Mouse (Mus musculus) inflammation-experienced regulatory T-cells, adult 6 months (primary cell): ENCODE data around the gene Spata6. TPM values are rescaled to one million over a fixed set of nuclear protein-coding genes. Genes with fewer than 3 reads are reported as not detected.

Source experiments
- ATAC-seq: one replicate; pipeline ENCODE4 v1.8.0; 2017
- polyA plus RNA-seq, 3 experiments: library from polyadenylated mRNA; unstranded; fragments of 100-300 nt; shearing (Covaris generic); gene quantifications; one replicate each; pipeline ENCODE4 v1.2.1; 2017

Gene Spata6
- polyA plus RNA-seq, 3 experiments from 2014 or later, result 18.6 to 23.5 (median 18.6) TPM

GRCm38 (mm10) chr4:111852626-111853025, 132.8 kb downstream of the Spata6 start:
- ATAC-seq, result no peak

- no peak for ATAC-seq
Observed at GRCm38 (mm10) chr4:111866701-111867100, 146.9 kb downstream of the Spata6 start.

GRCm38 (mm10) chr4:111867743-111868401, 148.1 kb downstream of the Spata6 start:
- no peak for ATAC-seq

Other genes with a start within 250 kb of the Spata6 start
- not detected for gene Slc5a9, start 182.9 kb downstream of the Spata6 start, polyA plus RNA-seq
- not detected for gene Skint8, start 199.4 kb downstream of the Spata6 start, polyA plus RNA-seq